Mouse (Mus musculus) ES-CJ7 (cell line): ENCODE results near the gene Rapgef1.
"Not testable (repeated sequence)": the region's sequence is repeated elsewhere in the genome, so short reads cannot be mapped to it uniquely, and the experiment has no call there.

Experiments
- DNase-seq: peaks from one replicate; pipeline ENCODE4 v3.0.0; 2011; ENCODE audit warnings: low read depth, low spot score

Rapgef1 gene

GRCm38 (mm10) chr2:29739368-29739767 is 119.8 kb downstream of the Rapgef1 start:
- DNase-seq = no peak

DNA sequence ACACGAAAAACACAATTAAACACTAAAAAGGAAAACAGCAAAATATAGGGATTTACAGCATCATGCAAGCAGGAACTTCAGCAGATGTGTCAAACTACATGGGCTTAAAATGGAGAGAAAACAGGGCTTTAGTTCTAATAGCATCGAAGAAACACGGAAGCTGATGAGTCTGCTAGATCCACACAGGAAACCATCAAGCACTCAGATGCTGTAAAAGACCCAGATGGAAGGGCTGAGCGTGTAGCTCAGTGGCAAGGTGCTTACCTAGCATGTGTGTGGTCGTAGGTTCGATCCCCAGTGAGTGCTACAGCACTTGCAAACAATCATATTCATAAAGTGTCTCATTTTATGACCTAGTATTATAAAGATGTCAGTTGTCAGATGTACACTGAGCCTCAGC is 121.7 kb downstream of the Rapgef1 start:
- DNase-seq = no peak

GRCm38 (mm10) chr2:29744256-29744655 is 124.7 kb downstream of the Rapgef1 start:
- DNase-seq = peak; percentile 67

DNA sequence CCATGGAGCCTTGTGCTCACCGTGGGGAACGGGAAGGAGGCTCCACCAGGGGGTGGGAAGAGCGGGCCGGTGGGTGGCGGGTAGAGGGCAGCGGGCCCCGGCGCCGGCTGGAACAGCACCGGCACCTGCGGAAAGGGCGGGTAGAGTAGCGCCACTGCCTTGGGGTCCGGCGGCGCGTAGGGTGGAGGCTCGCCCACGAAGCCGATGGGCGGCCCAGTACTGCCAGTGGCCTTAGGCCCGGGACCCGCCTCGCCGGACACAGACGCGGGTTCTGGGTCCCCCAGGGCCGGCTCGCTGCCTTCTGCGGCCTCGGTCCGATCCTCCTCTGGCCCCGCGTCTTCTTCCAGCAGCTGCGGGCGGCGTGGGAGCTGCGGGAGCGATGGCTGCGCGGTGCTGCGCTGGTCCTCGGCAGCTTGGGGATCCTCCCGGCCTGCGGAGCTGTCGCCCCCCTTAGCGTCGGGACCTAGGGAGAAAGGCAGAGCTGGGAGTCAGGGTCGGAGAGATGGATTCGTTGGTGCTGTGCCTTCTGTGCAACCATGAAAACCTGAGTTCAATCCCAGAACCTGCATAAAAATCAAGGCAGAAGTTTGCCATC is 127.8 kb downstream of the Rapgef1 start:
- DNase-seq = no peak

DNA sequence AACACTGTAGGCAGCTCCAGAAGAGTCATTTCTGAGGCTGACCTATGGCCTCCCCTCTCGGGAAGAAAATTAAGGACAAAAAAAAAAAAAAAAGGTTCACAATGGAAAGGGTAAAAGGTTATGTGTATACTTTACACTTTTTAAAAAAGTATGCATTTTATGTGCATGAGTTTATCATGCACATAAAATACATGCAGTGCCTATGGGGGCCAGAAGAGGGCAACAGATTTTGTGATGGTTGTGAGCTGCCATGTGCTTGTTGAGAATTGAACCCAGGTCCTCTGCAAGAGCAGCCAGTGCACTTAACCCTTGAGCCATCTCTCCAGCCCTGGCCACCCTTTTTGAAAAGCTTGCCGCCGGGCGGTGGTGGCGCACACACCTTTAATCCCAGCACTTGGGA is 128.3 kb downstream of the Rapgef1 start:
- DNase-seq = peak; percentile 72

- DNase-seq = peak; percentile 81
These were observed 129.0 kb downstream of the Rapgef1 start for GRCm38 (mm10) chr2:29748499-29748898.

DNA sequence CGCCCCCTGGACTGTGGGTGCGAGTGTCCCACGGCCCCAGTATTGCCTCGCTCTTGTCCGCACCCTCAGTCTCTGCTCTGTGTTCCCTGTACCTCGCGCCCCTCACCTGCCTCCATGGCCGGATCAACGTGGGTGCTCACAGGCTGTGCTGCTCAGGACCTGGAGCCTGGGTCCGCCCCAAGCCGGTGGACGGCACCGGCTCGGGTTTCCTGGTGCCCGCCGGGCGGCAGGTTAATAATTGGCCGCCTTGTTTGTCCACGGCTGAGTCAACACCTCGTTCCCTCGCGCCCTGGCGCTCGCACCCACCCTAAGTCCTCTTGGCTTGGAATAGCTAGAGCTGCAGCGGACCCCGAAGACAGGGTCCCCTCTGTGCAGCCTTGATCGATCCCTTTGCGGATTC is 132.0 kb downstream of the Rapgef1 start, which contains the start of gene Gm13420:
Gene Gm13420 (minus strand): TSS at position 189 of the 400 bp plus-strand sequence.
- DNase-seq = no peak

DNA sequence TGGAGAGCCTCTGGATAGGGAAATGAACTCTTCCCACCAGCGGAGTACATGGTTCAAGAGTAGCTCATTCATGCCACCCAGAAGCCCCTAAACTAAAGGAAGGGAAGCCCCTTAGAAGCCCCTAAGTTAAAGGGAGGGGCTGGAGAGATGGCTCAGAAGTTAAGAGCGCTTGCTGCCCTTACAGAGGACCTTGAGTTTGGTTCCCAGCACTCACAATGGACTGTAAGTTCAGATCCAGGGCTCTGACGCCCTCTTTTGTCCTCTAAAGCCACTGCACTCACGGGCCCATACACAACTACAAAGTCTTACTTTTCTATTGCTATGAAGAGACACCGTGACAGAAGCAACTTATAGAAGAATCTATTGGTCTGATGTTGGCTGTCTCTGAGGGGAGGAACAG is 132.9 kb downstream of the Rapgef1 start:
- DNase-seq = no peak

GRCm38 (mm10) chr2:29755693-29756092 is 136.2 kb downstream of the Rapgef1 start:
- no peak for DNase-seq

- DNase-seq = no peak
These were observed 145.3 kb downstream of the Rapgef1 start for GRCm38 (mm10) chr2:29764831-29765230.

DNA sequence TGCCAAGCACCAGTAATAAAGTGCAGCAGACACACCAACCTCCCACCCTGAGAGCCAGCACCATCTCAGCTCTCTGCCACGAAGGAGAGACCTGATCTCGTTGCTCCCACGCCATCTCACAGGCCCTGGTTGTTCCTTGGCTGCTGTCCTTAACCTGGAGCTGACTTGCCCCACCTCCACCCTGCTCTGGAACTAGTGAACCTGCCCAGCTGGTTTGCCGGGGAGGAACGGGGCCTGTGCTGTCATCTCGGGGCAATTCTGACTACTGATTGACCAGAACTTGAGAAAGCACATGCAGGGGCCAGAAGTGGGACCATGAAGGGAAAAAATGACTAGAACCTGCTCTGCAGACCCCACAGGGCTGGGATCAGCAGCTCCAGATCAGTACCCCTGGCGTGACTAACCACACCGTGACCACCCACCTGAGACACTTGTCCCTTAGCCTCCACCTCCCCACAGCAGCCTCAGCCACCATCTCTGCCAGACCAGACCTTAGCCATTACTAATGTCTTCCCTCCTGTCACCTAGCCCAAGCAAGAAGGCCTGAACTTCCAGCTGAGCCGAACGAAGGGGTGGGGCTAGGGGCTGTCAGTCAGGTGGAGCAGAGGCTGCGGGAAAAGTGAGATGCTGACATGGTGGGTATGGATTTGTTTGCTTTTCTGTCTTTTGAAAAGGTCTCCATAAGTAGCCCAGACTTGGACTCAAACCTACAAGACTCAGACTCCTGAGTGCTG is 148.6 kb downstream of the Rapgef1 start:
- no peak for DNase-seq

- DNase-seq = no peak
These were observed 149.4 kb downstream of the Rapgef1 start for GRCm38 (mm10) chr2:29768901-29769300.

- DNase-seq = peak; percentile 76
These were observed 150.6 kb downstream of the Rapgef1 start for GRCm38 (mm10) chr2:29770162-29770561.

- DNase-seq = no peak
These were observed 152.3 kb downstream of the Rapgef1 start for GRCm38 (mm10) chr2:29771611-29772461.

DNA sequence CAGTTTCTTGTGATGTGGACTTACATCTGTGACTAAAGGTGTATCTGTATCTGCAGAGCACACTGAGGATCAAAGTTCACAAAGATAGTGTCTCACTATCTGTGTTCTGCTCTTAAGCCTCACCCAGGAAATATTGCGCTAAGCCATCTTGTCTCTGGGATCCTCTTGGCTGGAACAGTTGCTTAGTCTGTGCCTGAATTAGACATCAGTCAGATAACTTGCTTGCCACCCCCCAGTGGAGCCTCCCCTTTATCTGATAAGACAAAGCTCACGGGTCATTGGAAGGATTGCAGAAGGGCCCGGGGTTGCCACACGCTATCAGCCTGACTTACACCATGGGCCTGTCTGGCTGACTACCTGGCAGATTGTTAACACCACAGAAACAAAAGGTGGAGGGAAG is 153.8 kb downstream of the Rapgef1 start:
- DNase-seq = no peak

DNA sequence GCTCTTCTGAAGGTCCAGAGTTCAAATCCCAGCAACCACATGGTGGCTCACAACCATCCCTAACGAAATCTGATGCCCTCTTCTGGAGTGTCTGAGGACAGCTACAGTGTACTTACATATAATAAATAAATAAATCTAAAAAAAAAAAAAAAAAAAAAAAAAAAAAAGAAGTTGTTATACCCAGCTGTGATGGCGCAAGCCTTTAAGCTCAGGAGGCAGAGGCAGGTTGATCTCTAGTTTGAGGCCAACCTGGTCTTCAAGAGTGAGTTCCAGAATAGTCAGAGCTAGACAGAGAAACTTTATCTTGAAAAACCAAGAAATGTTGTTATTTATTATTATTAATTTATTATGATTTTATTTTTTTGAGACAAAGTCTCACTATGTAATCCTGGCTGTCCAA is 161.7 kb downstream of the Rapgef1 start:
- not testable (repeated sequence) for DNase-seq

DNA sequence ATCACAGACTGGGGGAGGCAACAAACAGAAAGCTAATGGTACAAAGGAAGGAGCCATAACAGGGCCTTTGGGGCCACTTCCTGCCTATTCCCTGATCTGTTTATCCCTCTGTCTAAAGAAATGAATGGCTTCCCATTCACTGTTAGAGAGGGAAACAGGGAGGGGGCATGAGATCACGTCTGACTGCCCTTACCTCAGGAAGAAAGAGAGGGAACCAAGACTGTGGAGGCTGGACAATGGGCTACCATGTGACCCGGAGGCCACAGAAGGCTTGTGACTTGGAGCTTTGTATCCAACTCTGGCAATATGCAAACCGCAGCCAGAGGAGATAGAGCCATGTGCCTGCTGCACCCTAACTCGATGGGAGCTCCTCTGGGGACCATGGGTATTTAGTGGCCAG is 164.8 kb downstream of the Rapgef1 start:
- DNase-seq = no peak

DNA sequence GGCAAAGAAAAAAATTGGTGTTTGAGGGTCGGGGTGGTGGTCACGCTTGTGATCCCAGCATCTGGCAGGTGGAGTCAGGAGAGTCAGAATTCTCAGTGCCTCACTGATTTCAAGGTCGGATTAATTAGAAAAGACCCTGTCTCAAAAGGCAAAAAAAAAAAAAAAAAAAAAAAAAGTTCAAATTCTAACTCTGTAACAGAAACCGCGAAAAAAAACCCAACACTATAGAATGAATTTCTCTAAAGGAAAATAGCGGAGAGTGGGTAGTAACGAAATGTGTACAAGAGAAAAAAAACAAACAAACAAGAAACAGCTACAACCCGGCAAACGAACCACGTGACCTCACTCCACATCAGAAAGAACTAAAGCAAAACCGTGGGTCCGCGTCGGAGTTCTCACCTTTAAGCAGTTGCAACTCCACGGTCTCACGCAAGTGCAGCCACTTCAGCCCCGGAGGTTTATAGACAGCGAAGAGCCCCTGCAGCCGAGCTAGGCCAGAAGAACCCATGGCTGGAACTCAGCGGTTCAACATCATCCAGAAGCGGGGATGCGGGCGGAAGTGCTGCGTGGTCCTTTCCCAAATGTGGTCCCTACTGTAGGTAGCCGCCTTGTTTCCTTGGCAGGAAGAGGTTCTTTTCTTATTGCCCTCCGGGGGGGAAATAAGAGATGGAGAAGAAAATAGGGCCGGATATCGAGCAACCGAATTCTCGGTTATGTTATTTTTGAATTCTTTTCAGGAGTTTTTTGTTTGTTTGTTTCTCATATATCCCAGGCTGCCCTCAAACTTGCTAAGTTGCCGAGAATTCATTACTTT is 167.8 kb downstream of the Rapgef1 start, which contains the start of gene Coq4:
Gene Coq4 (plus strand): TSS at position 390 of the 814 bp plus-strand sequence.
- DNase-seq = peak; percentile 95

- peak; percentile 77 for DNase-seq
These were observed 168.6 kb downstream of the Rapgef1 start, which contains the start of gene Trub2 for GRCm38 (mm10) chr2:29787937-29788681. TSS of gene Trub2 (minus strand) at chr2:29788502.
